Mouse (Mus musculus): ENCODE results near the gene Mecom. TPM values are rescaled to one million over a fixed set of nuclear protein-coding genes. Genes with fewer than 3 reads are reported as not detected.

Mecom gene
- polyA plus RNA-seq, 1 experiment from 2014 or later: 22.4 TPM

DNA sequence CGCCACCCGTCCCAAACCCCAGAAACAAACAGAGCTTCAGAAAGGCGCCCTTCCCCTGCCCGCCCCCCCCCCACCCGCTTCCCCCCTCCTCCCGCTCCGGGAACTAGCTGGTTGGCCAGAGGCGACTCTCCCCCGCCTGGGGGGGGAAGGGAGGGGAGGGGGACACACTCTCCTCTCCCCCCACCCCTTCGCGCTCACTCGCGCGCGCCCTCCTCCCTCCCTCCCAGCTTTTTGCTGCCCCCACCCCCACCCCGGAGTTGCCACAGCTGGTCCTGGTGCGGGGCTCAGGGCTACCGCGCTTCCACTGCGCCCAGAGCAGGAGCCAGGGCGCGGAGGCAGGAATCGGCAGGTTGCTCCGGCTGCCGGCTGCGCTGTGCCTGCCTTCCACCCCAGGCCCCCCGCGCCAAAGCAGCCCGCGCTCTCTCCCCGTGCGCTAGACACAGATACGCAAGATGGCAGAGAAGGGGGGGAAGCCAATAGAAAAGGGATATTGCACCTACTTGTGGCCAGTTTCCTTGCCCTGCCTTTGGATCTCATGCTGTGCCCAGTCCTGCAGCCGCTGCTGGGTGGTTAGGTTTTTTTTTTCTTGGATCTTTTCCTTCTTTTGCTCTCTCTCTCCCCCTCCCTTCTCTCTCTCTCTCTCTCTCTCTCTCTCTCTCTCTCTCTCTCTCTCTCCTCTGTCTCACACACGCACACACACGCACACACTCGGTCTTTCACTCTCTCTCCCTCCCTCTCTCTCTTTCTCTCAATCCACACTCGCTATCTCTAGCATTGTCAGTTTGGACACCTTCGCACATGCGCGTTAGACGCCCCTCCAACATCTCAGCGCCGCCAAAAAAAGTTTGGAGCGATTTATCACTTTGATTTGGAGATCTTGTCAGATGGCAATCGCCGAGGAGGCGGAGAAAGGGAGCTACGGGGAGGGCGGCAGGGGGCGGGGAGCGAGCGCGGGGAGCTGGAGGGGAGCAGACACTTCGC lies 38.6 kb downstream of the Mecom start:
- TF ChIP-seq CTCF (IDR thresholded peaks at IDR 0.05) (peak; percentile 47), EP300 (IDR thresholded peaks at IDR 0.05) (no peak)
- DNase-seq (ENCODE audit: low spot score) (peak; percentile 65), ATAC-seq (peak; percentile 3)
- H3K4me3 ChIP-seq (ENCODE audit: low read depth, low read length): peak overlapping the region; percentile 73
- 1% methylated on average over 38 of the region's 55 CpGs for WGBS
- peak overlapping the region; percentile 95 for H3K27ac ChIP-seq (ENCODE audit: low read length)
- H3K9me3 ChIP-seq (ENCODE audit: low read length): no peaks in the 10 kb centered on the region
- no peaks in the 10 kb centered on the region for H3K4me1 ChIP-seq (ENCODE audit: insufficient read depth, low read depth, low read length)
- peak overlapping the region; percentile 68 for H3K9ac ChIP-seq (replicated peaks; ENCODE audit: low read depth)
- no peaks in the 10 kb centered on the region for H3K36me3 ChIP-seq (ENCODE audit: insufficient read depth, low read length)
- peak overlapping the region; percentile 93 for H3K4me2 ChIP-seq (replicated peaks; ENCODE audit: low read depth, low read length)
- H3K27me3 ChIP-seq (replicated peaks; ENCODE audit: insufficient read depth, low read length): 0 out of 2 replicates have a peak, but pooled peaks cover 11% of the 10 kb centered on the region

DNA sequence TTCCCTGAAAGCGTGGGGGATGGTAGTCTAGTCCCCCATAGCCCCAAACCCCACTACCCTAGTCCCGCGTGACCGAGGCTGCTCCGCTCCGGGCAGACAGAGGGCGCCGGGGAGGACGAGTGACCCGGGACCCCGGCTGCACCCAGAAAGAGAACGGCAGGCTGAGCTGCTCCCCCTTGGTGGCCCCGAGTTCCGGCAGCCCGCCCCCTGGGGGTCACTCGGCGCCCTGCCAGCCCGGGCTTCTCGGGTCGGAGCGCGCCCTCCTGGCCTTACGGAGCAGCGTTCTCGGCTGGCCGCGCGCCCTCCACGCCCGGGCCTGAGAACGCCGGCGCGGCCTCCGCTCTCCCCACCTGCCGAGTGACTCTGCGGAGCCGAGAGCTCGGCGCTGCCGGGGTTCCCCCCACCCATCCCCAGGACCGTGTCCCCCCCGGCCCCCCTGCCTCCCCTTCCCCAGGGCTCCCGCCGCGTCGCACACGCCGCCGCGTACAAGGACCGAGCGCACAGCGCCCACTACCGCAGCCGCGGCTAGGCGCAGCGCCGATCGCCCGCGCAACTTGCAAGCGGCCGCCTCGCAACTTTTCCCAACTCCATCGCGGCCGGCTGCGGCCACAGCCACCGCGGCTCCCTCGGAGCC lies 39.4 kb downstream of the Mecom start:
- H3K9ac ChIP-seq (replicated peaks; ENCODE audit: low read depth): peak overlapping the region; percentile 68
- peak overlapping the region; percentile 93 for H3K4me2 ChIP-seq (replicated peaks; ENCODE audit: low read depth, low read length)
- peak overlapping the region; percentile 73 for H3K4me3 ChIP-seq (ENCODE audit: low read depth, low read length)
- peak overlapping the region; percentile 95 for H3K27ac ChIP-seq (ENCODE audit: low read length)
- ATAC-seq (peak; percentile 52), DNase-seq (ENCODE audit: low spot score) (peak; percentile 81)
- 0% methylated on average over 18 of the region's 73 CpGs for WGBS
- H3K4me1 ChIP-seq (ENCODE audit: insufficient read depth, low read depth, low read length): no peaks in the 10 kb centered on the region
- TF ChIP-seq CTCF (IDR thresholded peaks at IDR 0.05) (peak; percentile 68), EP300 (IDR thresholded peaks at IDR 0.05) (no peak)
- 0 out of 2 replicates have a peak, but pooled peaks cover 11% of the 10 kb centered on the region for H3K27me3 ChIP-seq (replicated peaks; ENCODE audit: insufficient read depth, low read length)
- H3K9me3 ChIP-seq (ENCODE audit: low read length): no peaks in the 10 kb centered on the region
- H3K36me3 ChIP-seq (ENCODE audit: insufficient read depth, low read length): no peaks in the 10 kb centered on the region

DNA sequence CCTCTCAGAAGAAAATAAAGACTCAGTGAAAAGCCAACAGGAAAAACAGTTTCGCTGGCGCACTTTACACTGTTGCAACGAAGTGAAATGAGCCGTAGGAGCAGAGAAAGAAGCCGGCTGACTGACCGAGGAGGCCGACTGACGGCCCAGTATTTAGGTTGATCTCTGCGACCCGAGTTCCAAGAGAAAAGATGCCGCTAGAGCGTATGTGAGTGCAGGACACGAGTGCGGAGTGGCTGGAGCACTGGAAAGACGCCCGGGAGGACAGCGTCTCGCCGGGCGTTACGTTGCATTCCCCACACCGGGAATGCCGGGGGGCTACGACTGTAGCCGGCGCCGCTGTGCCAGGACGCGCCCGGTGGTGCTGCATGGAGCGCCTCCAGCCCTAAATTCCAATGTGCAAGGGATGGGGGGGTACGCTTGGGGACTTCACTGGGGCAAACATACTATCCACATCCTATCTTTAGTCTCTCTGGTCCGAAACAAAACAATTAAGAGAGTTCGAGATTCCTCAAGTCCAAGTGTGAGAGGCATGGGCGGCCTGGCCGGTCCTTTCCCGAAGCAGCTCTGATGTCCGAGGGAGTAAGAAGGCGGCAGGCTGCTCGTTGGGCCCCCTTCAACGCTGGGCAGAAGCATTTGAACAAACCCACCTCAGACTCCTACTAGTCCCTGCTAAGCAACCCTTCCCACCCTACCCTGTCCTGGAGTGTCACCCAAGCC lies 40.1 kb downstream of the Mecom start:
- peak overlapping the region; percentile 73 for H3K4me3 ChIP-seq (ENCODE audit: low read depth, low read length)
- ATAC-seq (no peak), DNase-seq (ENCODE audit: low spot score) (no peak)
- no peaks in the 10 kb centered on the region for H3K4me1 ChIP-seq (ENCODE audit: insufficient read depth, low read depth, low read length)
- WGBS: under 1% methylated on average over 41 of the region's 41 CpGs
- H3K9me3 ChIP-seq (ENCODE audit: low read length): no peaks in the 10 kb centered on the region
- peak overlapping the region; percentile 95 for H3K27ac ChIP-seq (ENCODE audit: low read length)
- no peaks in the 10 kb centered on the region for H3K36me3 ChIP-seq (ENCODE audit: insufficient read depth, low read length)
- no peak for TF ChIP-seq EP300 (IDR thresholded peaks at IDR 0.05)
- no peak for TF ChIP-seq CTCF (IDR thresholded peaks at IDR 0.05)
- peak overlapping the region; percentile 68 for H3K9ac ChIP-seq (replicated peaks; ENCODE audit: low read depth)
- H3K27me3 ChIP-seq (replicated peaks; ENCODE audit: insufficient read depth, low read length): 0 out of 2 replicates have a peak, but pooled peaks cover 7% of the 10 kb centered on the region
- H3K4me2 ChIP-seq (replicated peaks; ENCODE audit: low read depth, low read length): peak overlapping the region; percentile 93

DNA sequence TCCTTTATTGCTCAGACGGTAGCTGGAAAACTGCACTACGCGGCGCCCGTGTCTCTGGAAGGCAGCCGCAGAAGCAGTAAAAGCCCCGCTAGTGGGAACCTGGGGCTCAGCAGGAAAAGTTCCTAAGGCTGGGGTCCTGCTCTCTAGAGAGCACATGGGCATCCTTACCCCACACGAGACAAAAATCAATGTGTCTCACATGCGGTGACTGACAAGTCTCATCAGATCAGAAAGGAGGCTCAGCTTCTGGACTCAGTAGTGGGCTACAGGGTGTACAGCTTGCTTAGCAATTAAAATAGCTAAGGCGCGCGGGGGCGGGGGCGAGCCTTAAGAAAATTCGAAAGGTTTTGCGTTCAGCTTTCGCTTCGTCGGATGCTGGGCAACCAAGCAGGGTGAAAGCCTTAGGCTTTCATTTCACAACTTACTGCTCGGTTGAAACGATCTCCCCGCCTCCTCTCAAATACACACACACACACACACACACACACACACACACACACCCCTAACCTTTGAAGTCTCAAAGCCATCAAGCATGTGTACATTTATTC lies 40.7 kb downstream of the Mecom start:
- Histone ChIP-seq H3K36me3 (ENCODE audit: insufficient read depth, low read length) (no peaks in the 10 kb centered on the region), H3K9ac (replicated peaks; ENCODE audit: low read depth) (peak overlapping the region; percentile 68), H3K4me1 (ENCODE audit: insufficient read depth, low read depth, low read length) (no peaks in the 10 kb centered on the region), H3K4me2 (replicated peaks; ENCODE audit: low read depth, low read length) (peak overlapping the region; percentile 93), H3K27me3 (replicated peaks; ENCODE audit: insufficient read depth, low read length) (0 out of 2 replicates have a peak, but pooled peaks cover 3% of the 10 kb centered on the region), H3K4me3 (ENCODE audit: low read depth, low read length) (peak overlapping the region; percentile 73), H3K27ac (ENCODE audit: low read length) (peak overlapping the region; percentile 95), H3K9me3 (ENCODE audit: low read length) (no peaks in the 10 kb centered on the region)
- no peak for ATAC-seq
- no peak for TF ChIP-seq EP300 (IDR thresholded peaks at IDR 0.05)
- TF ChIP-seq CTCF (IDR thresholded peaks at IDR 0.05): no peak
- WGBS: 2% methylated on average over 22 of the region's 22 CpGs
- DNase-seq (ENCODE audit: low spot score): peak; percentile 86

DNA sequence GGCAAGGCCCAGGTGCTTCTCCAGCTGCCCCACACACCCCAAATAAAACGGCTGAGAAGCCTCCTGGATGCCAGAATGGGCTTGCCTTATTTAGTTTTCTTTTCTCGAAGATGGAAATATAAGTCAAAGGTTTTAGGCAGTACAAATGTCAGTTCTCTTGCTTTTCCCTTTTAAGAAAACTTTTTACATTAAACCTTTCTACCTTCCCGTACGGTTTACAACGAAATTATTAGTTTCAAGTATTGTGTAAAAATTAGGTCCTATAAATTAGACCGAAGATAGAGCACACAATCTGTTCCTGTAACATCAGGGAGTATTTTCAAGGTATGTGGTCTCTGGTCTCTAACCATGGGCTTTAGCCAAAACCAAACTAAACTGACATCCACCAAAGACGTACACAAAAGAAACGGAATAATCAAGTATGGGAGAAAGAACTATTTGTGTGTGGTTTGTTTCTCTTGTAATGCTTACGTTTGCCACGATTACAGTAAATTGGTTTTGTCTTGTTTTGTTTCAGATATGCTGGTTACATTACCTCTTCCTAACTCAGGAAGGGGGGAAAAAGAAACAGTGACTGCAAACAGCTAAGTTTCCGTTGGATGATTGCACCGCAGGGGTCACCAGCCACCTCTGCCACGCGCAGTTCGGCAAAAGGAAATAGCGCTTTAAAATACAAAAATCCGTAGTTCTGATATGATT lies 41.3 kb downstream of the Mecom start:
- H3K9ac ChIP-seq (replicated peaks; ENCODE audit: low read depth): peak overlapping the region; percentile 68
- peak overlapping the region; percentile 73 for H3K4me3 ChIP-seq (ENCODE audit: low read depth, low read length)
- no peaks in the 10 kb centered on the region for H3K36me3 ChIP-seq (ENCODE audit: insufficient read depth, low read length)
- H3K4me1 ChIP-seq (ENCODE audit: insufficient read depth, low read depth, low read length): no peaks in the 10 kb centered on the region
- peak overlapping the region; percentile 95 for H3K27ac ChIP-seq (ENCODE audit: low read length)
- 0 out of 2 replicates have a peak, but pooled peaks cover 3% of the 10 kb centered on the region for H3K27me3 ChIP-seq (replicated peaks; ENCODE audit: insufficient read depth, low read length)
- 16% methylated on average over 17 of the region's 17 CpGs for WGBS
- TF ChIP-seq EP300 (IDR thresholded peaks at IDR 0.05): no peak
- TF ChIP-seq CTCF (IDR thresholded peaks at IDR 0.05): no peak
- DNase-seq (ENCODE audit: low spot score) (no peak), ATAC-seq (no peak)
- peak overlapping the region; percentile 93 for H3K4me2 ChIP-seq (replicated peaks; ENCODE audit: low read depth, low read length)
- no peaks in the 10 kb centered on the region for H3K9me3 ChIP-seq (ENCODE audit: low read length)
